Mouse (Mus musculus): ENCODE measurements at regions not wholly inside any gene's neighbourhood (a gene's known extent, or its start where the extent isn't known, plus 50 kb on each side); places are given as distances from the start of the nearest gene placed in this dataset.

DNA sequence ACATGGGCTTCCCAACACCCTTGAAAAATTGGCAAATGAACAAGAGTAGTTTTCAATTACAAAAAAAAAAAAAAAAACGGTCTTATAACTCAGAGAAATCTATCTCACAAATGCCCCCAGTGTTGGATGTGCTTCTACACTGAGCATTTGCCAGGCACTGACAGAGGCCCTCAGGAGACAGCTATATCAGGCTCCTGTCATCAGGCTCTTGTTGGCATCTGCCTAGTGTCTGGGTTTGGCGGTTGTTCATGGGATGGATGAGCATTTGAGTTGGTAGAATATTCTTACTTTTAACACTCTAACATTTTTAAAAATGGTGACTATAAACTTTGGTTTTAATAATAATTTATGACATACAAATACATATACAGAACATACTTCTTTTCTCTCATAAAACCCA lies 1555.4 kb upstream of the Map3k7 start:
- ATAC-seq (ENCODE audit: low FRiP score), result no peak
- Histone ChIP-seq H3K9ac (no peak overlapping the region), H3K27ac (no peak overlapping the region), H3K36me3 (replicated peaks) (no peaks in the 10 kb centered on the region), H3K9me3 (no peaks in the 10 kb centered on the region), H3K4me1 (no peaks in the 10 kb centered on the region), H3K27me3 (no peaks in the 10 kb centered on the region), H3K4me3 (replicated peaks) (no peak overlapping the region), H3K4me2 (no peak overlapping the region)
- 82% methylated on average over 2 of the region's 2 CpGs for WGBS

- Histone ChIP-seq H3K36me3 (replicated peaks) (no peaks in the 10 kb centered on the region), H3K4me1 (no peaks in the 10 kb centered on the region), H3K27ac (no peak overlapping the region), H3K4me2 (no peak overlapping the region), H3K27me3 (no peaks in the 10 kb centered on the region), H3K4me3 (replicated peaks) (no peak overlapping the region), H3K9ac (no peak overlapping the region), H3K9me3 (no peaks in the 10 kb centered on the region)
- ATAC-seq (ENCODE audit: low FRiP score), result peak; percentile 57; the same call in 1 of the 2 replicates
- 29% methylated on average over 6 of the region's 6 CpGs for WGBS
Observed at GRCm38 (mm10) chr4:30447644-30448043, 1516.3 kb upstream of the Map3k7 start.

- H3K4me2 ChIP-seq, result no peak overlapping the region
- WGBS, result 80% methylated on average over 1 of the region's 1 CpGs
- H3K9ac ChIP-seq, result no peak overlapping the region
- no peaks in the 10 kb centered on the region for H3K27me3 ChIP-seq
- no peak overlapping the region for H3K27ac ChIP-seq
- H3K9me3 ChIP-seq, result no peaks in the 10 kb centered on the region
- no peaks in the 10 kb centered on the region for H3K4me1 ChIP-seq
- H3K4me3 ChIP-seq (replicated peaks), result no peak overlapping the region
- ATAC-seq (ENCODE audit: low FRiP score), result no peak
- no peaks in the 10 kb centered on the region for H3K36me3 ChIP-seq (replicated peaks)
Observed at GRCm38 (mm10) chr4:30450395-30450794, 1513.5 kb upstream of the Map3k7 start.

DNA sequence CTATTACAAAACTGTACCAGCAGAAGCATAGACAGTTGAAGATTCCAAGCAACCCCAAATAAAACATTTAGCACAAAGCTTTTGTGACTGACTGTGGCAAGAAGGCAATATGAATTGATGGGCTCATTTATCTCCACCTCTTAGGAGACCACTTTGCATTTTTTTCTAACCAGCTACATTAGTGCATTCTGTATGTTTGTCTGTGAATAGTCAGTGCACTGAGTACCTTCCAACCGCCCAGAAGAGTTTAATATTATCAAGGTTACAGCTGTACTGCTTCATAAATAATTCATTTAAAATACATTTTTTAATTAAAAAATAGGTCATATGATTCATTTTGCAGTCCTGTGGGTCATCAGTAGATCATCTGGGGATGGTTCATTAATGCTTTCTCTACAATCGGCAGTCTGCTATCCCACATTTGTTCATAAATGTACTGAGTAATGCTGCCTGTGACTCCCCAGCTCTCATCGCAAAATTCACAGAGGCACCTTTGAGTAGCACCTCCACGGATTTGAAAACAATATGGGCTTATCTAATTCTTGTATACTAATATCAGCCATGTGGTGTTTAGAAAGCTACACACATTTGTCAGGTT lies 1496.5 kb upstream of the Map3k7 start:
- H3K4me2 ChIP-seq, result no peak overlapping the region

DNA sequence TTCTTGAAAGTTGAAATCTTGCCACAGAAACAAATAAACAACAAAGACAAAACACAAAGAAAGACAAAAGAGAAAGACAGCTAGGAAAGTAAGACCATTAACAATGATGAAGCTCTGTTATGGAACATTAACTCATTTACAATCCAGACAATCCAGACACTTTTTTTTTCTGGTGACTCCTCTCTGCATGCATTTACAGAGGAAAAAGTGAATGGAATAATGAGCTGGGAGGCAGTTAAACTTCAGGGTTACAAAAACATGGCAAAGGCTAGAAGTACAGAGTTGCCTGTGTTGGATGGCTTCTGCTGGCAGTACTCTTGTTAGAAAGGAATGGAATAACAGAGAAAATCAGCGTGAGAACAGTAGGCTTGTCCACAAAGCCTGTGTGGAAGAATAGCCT lies 1487.3 kb upstream of the Map3k7 start:
- 9% methylated on average over 1 of the region's 1 CpGs for WGBS
- H3K27ac ChIP-seq, result no peak overlapping the region
- no peaks in the 10 kb centered on the region for H3K9me3 ChIP-seq
- H3K27me3 ChIP-seq, result no peaks in the 10 kb centered on the region
- no peak overlapping the region for H3K4me3 ChIP-seq (replicated peaks)
- no peak overlapping the region for H3K4me2 ChIP-seq
- ATAC-seq (ENCODE audit: low FRiP score), result no peak
- no peaks in the 10 kb centered on the region for H3K36me3 ChIP-seq (replicated peaks)
- no peak overlapping the region for H3K9ac ChIP-seq
- no peaks in the 10 kb centered on the region for H3K4me1 ChIP-seq

More for the DNA sequence above, 1496.5 kb upstream of the Map3k7 start:
- Histone ChIP-seq H3K36me3 (replicated peaks) (no peaks in the 10 kb centered on the region), H3K9me3 (no peaks in the 10 kb centered on the region), H3K4me1 (no peaks in the 10 kb centered on the region), H3K27me3 (no peaks in the 10 kb centered on the region), H3K9ac (no peak overlapping the region), H3K27ac (no peak overlapping the region), H3K4me3 (replicated peaks) (no peak overlapping the region)
- WGBS, result 89% methylated on average over 4 of the region's 4 CpGs
- no peak for ATAC-seq (ENCODE audit: low FRiP score)

- no peaks in the 10 kb centered on the region for H3K27me3 ChIP-seq
- H3K4me1 ChIP-seq, result no peaks in the 10 kb centered on the region
- 24% methylated on average over 1 of the region's 1 CpGs for WGBS
- H3K9ac ChIP-seq, result no peak overlapping the region
- H3K4me3 ChIP-seq (replicated peaks), result no peak overlapping the region
- no peaks in the 10 kb centered on the region for H3K9me3 ChIP-seq
- ATAC-seq (ENCODE audit: low FRiP score), result peak; percentile 68
- H3K27ac ChIP-seq, result no peak overlapping the region
- H3K4me2 ChIP-seq, result no peak overlapping the region
- no peaks in the 10 kb centered on the region for H3K36me3 ChIP-seq (replicated peaks)
Observed at GRCm38 (mm10) chr4:30500067-30500670, 1463.7 kb upstream of the Map3k7 start.

Data from forebrain, embryonic 12.5 days (tissue).